Mouse (Mus musculus): Measurements from ENCODE around the gene Exosc10. TPM values are rescaled to one million over a fixed set of nuclear protein-coding genes. Genes with fewer than 3 reads are reported as not detected.

Exosc10 gene
- polyA plus RNA-seq, 1 experiment from 2014 or later = 21.1 TPM

DNA sequence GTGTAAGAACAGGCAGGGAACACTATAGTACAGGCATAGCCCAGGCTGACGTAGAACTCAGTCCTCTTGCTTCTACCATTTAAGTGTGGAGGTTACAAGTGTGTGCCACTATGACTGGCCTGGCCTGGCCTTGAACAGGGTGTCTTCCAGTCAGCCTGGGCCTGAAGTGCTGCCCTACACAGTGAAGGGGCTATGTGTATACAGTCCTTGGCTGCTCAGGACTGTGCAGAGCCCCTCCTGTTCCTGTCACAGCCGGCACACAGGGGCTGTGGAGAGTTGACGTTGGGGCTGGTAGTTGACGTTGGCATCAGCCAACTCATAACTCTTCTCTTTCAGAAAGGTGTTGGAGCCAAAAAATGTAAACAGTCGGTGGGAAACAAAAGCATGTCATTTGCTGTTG is 23.2 kb downstream of the Exosc10 start:
- 85% methylated on average over 5 of the region's 5 CpGs for WGBS
- no peak for ATAC-seq
- Histone ChIP-seq H3K4me1 (replicated peaks; ENCODE audit: control insufficient read depth, insufficient read depth, low read length) (no peaks in the 10 kb centered on the region), H3K4me2 (replicated peaks; ENCODE audit: low read depth) (no peak overlapping the region), H3K9ac (ENCODE audit: low read depth, low read length) (no peak overlapping the region), H3K27ac (ENCODE audit: low read depth, low read length) (no peak overlapping the region), H3K27me3 (replicated peaks; ENCODE audit: control insufficient read depth, insufficient read depth, low read length) (no peaks in the 10 kb centered on the region), H3K36me3 (ENCODE audit: control insufficient read depth, insufficient read depth) (peaks cover 62% of the 10 kb centered on the region), H3K9me3 (ENCODE audit: control insufficient read depth) (no peaks in the 10 kb centered on the region), H3K4me3 (ENCODE audit: low read depth, low read length) (no peak overlapping the region)
- no peak for TF ChIP-seq CTCF (IDR thresholded peaks at IDR 0.05; ENCODE audit: low read depth)

DNA sequence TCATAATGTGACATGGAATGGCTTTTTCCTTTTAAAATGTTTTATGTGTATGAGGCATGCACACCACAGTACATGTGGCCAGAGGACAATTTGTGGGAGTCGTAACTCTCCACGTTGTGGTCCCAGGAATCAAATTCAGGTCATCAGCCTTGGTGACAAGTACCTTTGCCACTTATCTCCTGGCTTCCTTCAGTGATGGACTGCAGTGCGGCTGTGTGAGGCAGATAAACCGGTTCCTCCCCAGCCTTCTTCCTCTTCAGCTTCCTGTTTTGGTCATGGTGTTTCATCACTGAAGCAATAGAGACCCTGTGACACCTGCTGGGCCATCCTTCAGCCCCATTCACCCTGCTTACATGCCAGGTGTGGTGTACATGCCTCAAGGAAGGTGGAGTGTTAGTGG is 25.0 kb downstream of the Exosc10 start:
- Histone ChIP-seq H3K4me1 (replicated peaks; ENCODE audit: control insufficient read depth, insufficient read depth, low read length) (no peaks in the 10 kb centered on the region), H3K27me3 (replicated peaks; ENCODE audit: control insufficient read depth, insufficient read depth, low read length) (no peaks in the 10 kb centered on the region), H3K9me3 (ENCODE audit: control insufficient read depth) (no peaks in the 10 kb centered on the region), H3K4me2 (replicated peaks; ENCODE audit: low read depth) (no peak overlapping the region), H3K9ac (ENCODE audit: low read depth, low read length) (no peak overlapping the region), H3K27ac (ENCODE audit: low read depth, low read length) (no peak overlapping the region), H3K4me3 (ENCODE audit: low read depth, low read length) (no peak overlapping the region), H3K36me3 (ENCODE audit: control insufficient read depth, insufficient read depth) (peaks cover 46% of the 10 kb centered on the region)
- no peak for TF ChIP-seq CTCF (IDR thresholded peaks at IDR 0.05; ENCODE audit: low read depth)
- ATAC-seq = no peak
- WGBS = 51% methylated on average over 4 of the region's 4 CpGs

DNA sequence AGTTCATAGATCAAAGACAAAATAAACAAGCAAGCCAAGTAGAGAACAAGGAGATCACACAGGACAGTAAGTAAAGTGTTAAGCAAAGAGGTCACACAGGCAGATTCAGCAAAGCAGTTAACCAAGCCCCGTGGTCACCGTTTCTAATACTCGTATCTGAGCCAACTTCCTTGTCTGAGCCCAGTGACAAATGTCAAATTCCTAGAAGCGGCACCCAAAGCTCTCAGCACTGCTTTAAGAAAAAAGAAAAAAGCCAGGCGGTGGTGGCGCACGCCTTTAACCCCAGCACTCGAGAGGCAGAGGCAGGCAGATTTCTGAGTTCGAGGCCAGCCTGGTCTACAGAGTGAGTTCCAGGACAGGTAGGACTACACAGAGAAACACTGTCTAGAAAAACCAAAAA is 28.4 kb downstream of the Exosc10 start:
- H3K4me3 ChIP-seq (ENCODE audit: low read depth, low read length) = no peak overlapping the region
- ATAC-seq = no peak
- H3K27ac ChIP-seq (ENCODE audit: low read depth, low read length) = no peak overlapping the region
- H3K27me3 ChIP-seq (replicated peaks; ENCODE audit: control insufficient read depth, insufficient read depth, low read length) = no peaks in the 10 kb centered on the region
- no peak for TF ChIP-seq CTCF (IDR thresholded peaks at IDR 0.05; ENCODE audit: low read depth)
- no peaks in the 10 kb centered on the region for H3K9me3 ChIP-seq (ENCODE audit: control insufficient read depth)
- H3K36me3 ChIP-seq (ENCODE audit: control insufficient read depth, insufficient read depth) = peaks cover 16% of the 10 kb centered on the region
- 61% methylated on average over 9 of the region's 9 CpGs for WGBS
- H3K4me2 ChIP-seq (replicated peaks; ENCODE audit: low read depth) = no peak overlapping the region
- H3K4me1 ChIP-seq (replicated peaks; ENCODE audit: control insufficient read depth, insufficient read depth, low read length) = no peaks in the 10 kb centered on the region
- H3K9ac ChIP-seq (ENCODE audit: low read depth, low read length) = no peak overlapping the region

DNA sequence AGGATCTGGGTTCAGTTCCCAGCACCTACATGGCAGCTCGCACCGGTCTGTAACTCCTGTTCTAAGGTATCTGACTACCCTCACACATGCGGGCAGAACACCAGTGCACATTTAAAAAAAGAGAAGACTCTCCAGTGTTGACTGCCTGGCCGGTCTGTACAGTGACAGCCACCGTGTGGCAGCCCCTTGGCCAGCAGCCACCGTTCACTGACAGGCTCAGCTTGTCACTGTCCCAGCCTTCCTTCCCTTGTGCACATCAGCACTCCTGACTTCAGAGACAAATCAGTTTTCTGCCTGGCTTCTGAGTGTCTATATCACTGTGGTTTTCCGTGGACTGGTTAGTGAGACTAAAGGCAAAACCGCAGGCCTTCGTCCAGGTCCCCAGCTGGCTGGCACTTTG is 30.6 kb downstream of the Exosc10 start:
- TF ChIP-seq CTCF (IDR thresholded peaks at IDR 0.05; ENCODE audit: low read depth) = no peak
- H3K27ac ChIP-seq (ENCODE audit: low read depth, low read length) = no peak overlapping the region
- no peaks in the 10 kb centered on the region for H3K9me3 ChIP-seq (ENCODE audit: control insufficient read depth)
- H3K4me3 ChIP-seq (ENCODE audit: low read depth, low read length) = no peak overlapping the region
- 79% methylated on average over 9 of the region's 9 CpGs for whole genome bisulfite sequencing
- H3K4me2 ChIP-seq (replicated peaks; ENCODE audit: low read depth) = no peak overlapping the region
- ATAC-seq = no peak
- no peaks in the 10 kb centered on the region for H3K27me3 ChIP-seq (replicated peaks; ENCODE audit: control insufficient read depth, insufficient read depth, low read length)
- no peaks in the 10 kb centered on the region for H3K4me1 ChIP-seq (replicated peaks; ENCODE audit: control insufficient read depth, insufficient read depth, low read length)
- no peak overlapping the region for H3K9ac ChIP-seq (ENCODE audit: low read depth, low read length)
- H3K36me3 ChIP-seq (ENCODE audit: control insufficient read depth, insufficient read depth) = peaks cover 7% of the 10 kb centered on the region; the same call in 1 of the 2 replicates

DNA sequence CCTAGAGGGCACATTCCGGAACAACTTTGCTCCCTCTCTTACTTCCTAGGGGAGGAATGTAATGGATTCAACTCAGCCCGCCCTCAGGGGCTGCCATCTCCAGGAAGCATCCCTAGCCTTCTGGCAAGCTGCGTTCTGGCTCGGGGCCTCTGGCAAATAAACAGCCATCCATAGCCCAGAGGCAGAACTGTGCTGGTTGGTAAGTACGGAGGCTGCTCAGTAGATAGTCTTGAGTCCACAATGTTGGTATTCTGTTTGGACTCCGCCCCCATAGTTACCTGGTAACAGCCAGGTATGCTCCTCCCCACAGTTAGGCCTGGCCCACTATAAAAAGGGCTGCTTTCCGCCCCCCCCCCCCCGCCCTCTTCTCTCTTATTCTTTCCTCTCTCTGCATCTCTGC is 31.3 kb downstream of the Exosc10 start:
- H3K9ac ChIP-seq (ENCODE audit: low read depth, low read length) = no peak overlapping the region
- no peaks in the 10 kb centered on the region for H3K9me3 ChIP-seq (ENCODE audit: control insufficient read depth)
- no peak for TF ChIP-seq CTCF (IDR thresholded peaks at IDR 0.05; ENCODE audit: low read depth)
- no peak overlapping the region for H3K27ac ChIP-seq (ENCODE audit: low read depth, low read length)
- peak overlapping the region; percentile 54 for H3K4me2 ChIP-seq (replicated peaks; ENCODE audit: low read depth)
- peaks cover 14% of the 10 kb centered on the region; the same call in 1 of the 2 replicates for H3K36me3 ChIP-seq (ENCODE audit: control insufficient read depth, insufficient read depth)
- no peak overlapping the region for H3K4me3 ChIP-seq (ENCODE audit: low read depth, low read length)
- peak; percentile 53 for ATAC-seq
- 32% methylated on average over 7 of the region's 8 CpGs for WGBS
- H3K27me3 ChIP-seq (replicated peaks; ENCODE audit: control insufficient read depth, insufficient read depth, low read length) = no peaks in the 10 kb centered on the region
- H3K4me1 ChIP-seq (replicated peaks; ENCODE audit: control insufficient read depth, insufficient read depth, low read length) = no peaks in the 10 kb centered on the region

DNA sequence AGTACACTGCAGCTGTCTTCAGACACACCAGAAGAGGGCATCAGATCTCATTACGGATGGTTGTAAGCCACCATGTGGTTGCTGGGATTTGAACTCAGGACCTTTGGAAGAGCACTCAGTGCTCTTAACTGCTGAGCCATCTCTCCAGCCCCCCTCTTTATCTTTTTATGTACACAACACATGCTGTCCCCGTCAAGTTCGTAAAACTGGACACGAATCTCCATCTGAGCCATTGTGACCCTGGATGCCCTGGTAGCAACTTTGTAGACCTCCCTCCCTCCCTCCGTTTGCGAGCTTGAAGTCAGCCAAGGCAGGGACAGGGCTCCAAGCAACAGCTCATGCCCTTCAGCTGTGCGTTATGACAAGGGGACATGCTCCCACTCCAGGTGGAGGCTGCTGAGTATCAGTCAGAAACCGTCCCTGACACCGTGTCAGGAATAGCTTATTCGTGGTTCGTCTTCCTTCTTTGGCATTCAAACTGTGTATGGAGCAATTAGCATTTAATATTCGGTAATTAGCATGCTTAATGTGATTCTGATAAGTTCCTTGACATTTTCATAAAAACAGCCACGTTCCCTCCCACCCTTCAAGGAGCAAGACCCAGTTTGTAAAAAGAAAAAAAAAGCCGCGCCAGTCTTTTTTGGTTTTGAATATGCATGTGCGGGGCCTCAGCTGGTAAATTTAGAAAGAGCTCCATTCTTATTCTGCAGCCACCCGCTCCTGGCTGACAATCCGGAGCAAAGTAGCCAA is 32.4 kb downstream of the Exosc10 start:
- 4% methylated on average over 18 of the region's 18 CpGs for WGBS
- Histone ChIP-seq H3K27ac (ENCODE audit: low read depth, low read length) (peak overlapping the region; percentile 41), H3K9me3 (ENCODE audit: control insufficient read depth) (no peaks in the 10 kb centered on the region), H3K4me2 (replicated peaks; ENCODE audit: low read depth) (peak overlapping the region; percentile 88), H3K27me3 (replicated peaks; ENCODE audit: control insufficient read depth, insufficient read depth, low read length) (no peaks in the 10 kb centered on the region), H3K4me3 (ENCODE audit: low read depth, low read length) (peak overlapping the region; percentile 84), H3K9ac (ENCODE audit: low read depth, low read length) (0 out of 2 replicates have a peak overlapping the region, but pooled peaks have one; percentile 17), H3K4me1 (replicated peaks; ENCODE audit: control insufficient read depth, insufficient read depth, low read length) (no peaks in the 10 kb centered on the region), H3K36me3 (ENCODE audit: control insufficient read depth, insufficient read depth) (peaks cover 23% of the 10 kb centered on the region; the same call in 1 of the 2 replicates)
- ATAC-seq = no peak
- no peak for TF ChIP-seq CTCF (IDR thresholded peaks at IDR 0.05; ENCODE audit: low read depth)
